Mouse (Mus musculus): Measurements from ENCODE around the gene Itpr2.
A peak's percentile ranks its signal among the peaks of the same experiment; 100 is the strongest.

The Itpr2 gene

GRCm38 (mm10) chr6:146254216-146254820 is 247.7 kb downstream of the Itpr2 start:
- no peak for DNase-seq

GRCm38 (mm10) chr6:146249096-146249495 is 252.9 kb downstream of the Itpr2 start:
- DNase-seq, result no peak

- no peak for DNase-seq
Measured at GRCm38 (mm10) chr6:146248341-146248740, 253.7 kb downstream of the Itpr2 start.

- no peak for DNase-seq
Measured at GRCm38 (mm10) chr6:146247906-146248305, 254.1 kb downstream of the Itpr2 start.

- DNase-seq, result no peak
Measured at GRCm38 (mm10) chr6:146246368-146246767, 255.7 kb downstream of the Itpr2 start.

- DNase-seq, result no peak
Measured at GRCm38 (mm10) chr6:146245888-146246287, 256.1 kb downstream of the Itpr2 start.

- no peak for DNase-seq
Measured at GRCm38 (mm10) chr6:146243068-146243467, 259.0 kb downstream of the Itpr2 start.

- DNase-seq, result no peak
Measured at GRCm38 (mm10) chr6:146241336-146241735, 260.7 kb downstream of the Itpr2 start.

GRCm38 (mm10) chr6:146235165-146235564 is 266.9 kb downstream of the Itpr2 start:
- DNase-seq, result no peak

GRCm38 (mm10) chr6:146234417-146234816 is 267.6 kb downstream of the Itpr2 start:
- no peak for DNase-seq

GRCm38 (mm10) chr6:146230903-146231302 is 271.1 kb downstream of the Itpr2 start:
- no peak for DNase-seq

GRCm38 (mm10) chr6:146230373-146230788 is 271.6 kb downstream of the Itpr2 start:
- DNase-seq, result peak; percentile 6

- DNase-seq, result no peak
Measured at GRCm38 (mm10) chr6:146229967-146230366, 272.1 kb downstream of the Itpr2 start.

- no peak for DNase-seq
Measured at GRCm38 (mm10) chr6:146229519-146229918, 272.5 kb downstream of the Itpr2 start.

- DNase-seq, result no peak
Measured at GRCm38 (mm10) chr6:146228048-146228447, 274.0 kb downstream of the Itpr2 start.

GRCm38 (mm10) chr6:146222403-146223063 is 279.5 kb downstream of the Itpr2 start:
- no peak for DNase-seq

- no peak for DNase-seq
Measured at GRCm38 (mm10) chr6:146221371-146222336, 280.4 kb downstream of the Itpr2 start.

- DNase-seq, result no peak
Measured at GRCm38 (mm10) chr6:146220071-146220470, 282.0 kb downstream of the Itpr2 start.

- no peak for DNase-seq
Measured at GRCm38 (mm10) chr6:146219534-146219933, 282.5 kb downstream of the Itpr2 start.

GRCm38 (mm10) chr6:146215302-146215701 is 286.7 kb downstream of the Itpr2 start:
- no peak for DNase-seq

- DNase-seq, result no peak
Measured at GRCm38 (mm10) chr6:146212339-146212738, 289.7 kb downstream of the Itpr2 start.

GRCm38 (mm10) chr6:146211233-146211632 is 290.8 kb downstream of the Itpr2 start:
- DNase-seq, result no peak

- DNase-seq, result no peak
Measured at GRCm38 (mm10) chr6:146208983-146209382, 293.0 kb downstream of the Itpr2 start.

Data from retina, postnatal 1 day (tissue).